In the genomic region with DNA sequence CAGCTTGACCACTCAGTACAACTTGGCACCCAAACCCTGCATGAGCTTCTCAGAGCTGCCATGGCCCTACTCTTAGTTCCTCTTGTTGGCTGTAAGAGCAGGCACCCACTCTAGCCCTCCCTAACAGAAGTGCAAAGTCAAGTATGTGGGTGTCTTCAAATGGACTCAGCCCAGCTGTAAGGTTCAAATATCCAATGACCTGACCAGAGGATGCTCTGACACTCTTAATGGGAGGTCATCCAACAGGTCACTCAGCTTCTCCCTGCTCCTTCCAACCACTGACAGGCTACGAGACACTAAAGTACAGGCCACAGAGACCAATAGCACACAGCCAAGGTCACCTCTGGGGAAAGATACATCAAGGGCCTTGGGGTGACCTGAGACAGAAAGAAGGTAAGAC, we compare ENCODE assay signal across 24 mouse cellular contexts.
"Had no signal": no experiment of that assay in that cellular context is flagged by ENCODE, and none has a peak within 500 bp of the region (broad histone marks: within the 10 kb centered on the region; RNA-seq: fewer than 3 reads in every experiment).

No protein-coding gene starts in this region.

- H3K4me3 ChIP-seq: forebrain, embryonic 15.5 days; heart, adult 2 months; heart, embryonic 13.5 days; heart, embryonic 15.5 days; hindbrain, embryonic 13.5 days; hindbrain, embryonic 15.5 days; limb, embryonic 13.5 days; limb, embryonic 15.5 days; liver, embryonic 12.5 days had no signal

- H3K4me1 ChIP-seq: forebrain, embryonic 15.5 days; heart, embryonic 15.5 days; hindbrain, embryonic 13.5 days; hindbrain, embryonic 15.5 days; limb, embryonic 13.5 days; liver, embryonic 12.5 days had no signal

- ATAC-seq: forebrain, embryonic 15.5 days; forebrain, postnatal 0 days; hindbrain, postnatal 0 days; intestine, embryonic 16.5 days; liver, embryonic 12.5 days had no signal

- DNase-seq: forebrain, postnatal 0 days; gastrocnemius, postnatal 10 days; gastrocnemius, postnatal 36 days; heart, adult 11 months; heart, adult 2 months; heart, postnatal 14 days; heart, postnatal 36 days; kidney, postnatal 10 days; layer of hippocampus, adult 9-11 months; layer of hippocampus, postnatal 36 days; left cerebral cortex, postnatal 4 days; lung, adult 18-20 months had no signal

- H3K9ac ChIP-seq: forebrain, embryonic 15.5 days; forebrain, postnatal 0 days; heart, embryonic 13.5 days; heart, embryonic 15.5 days; hindbrain, embryonic 13.5 days; hindbrain, embryonic 15.5 days; limb, embryonic 13.5 days; limb, embryonic 15.5 days; liver, embryonic 12.5 days; liver, embryonic 14.5 days had no signal

- H3K9me3 ChIP-seq: forebrain, embryonic 15.5 days; heart, embryonic 13.5 days; heart, embryonic 15.5 days; hindbrain, embryonic 13.5 days; hindbrain, embryonic 15.5 days; limb, embryonic 13.5 days; limb, embryonic 15.5 days; liver, embryonic 12.5 days had no signal

- H3K27ac ChIP-seq: forebrain, embryonic 15.5 days; heart, adult 2 months; heart, embryonic 13.5 days; heart, embryonic 15.5 days; hindbrain, embryonic 13.5 days; hindbrain, embryonic 15.5 days; hindbrain, postnatal 0 days; limb, embryonic 13.5 days; limb, embryonic 15.5 days; liver, embryonic 12.5 days; liver, embryonic 14.5 days had no signal

- H3K27me3 ChIP-seq: forebrain, embryonic 15.5 days; heart, embryonic 13.5 days; heart, embryonic 15.5 days; hindbrain, embryonic 13.5 days; hindbrain, embryonic 15.5 days; limb, embryonic 13.5 days; limb, embryonic 15.5 days; liver, embryonic 12.5 days had no signal

- H3K4me2 ChIP-seq: forebrain, embryonic 15.5 days; heart, embryonic 11.5 days; heart, embryonic 13.5 days; heart, embryonic 15.5 days; hindbrain, embryonic 13.5 days; hindbrain, embryonic 15.5 days; limb, embryonic 13.5 days; limb, embryonic 15.5 days; liver, embryonic 12.5 days had no signal
